In the genomic region with DNA sequence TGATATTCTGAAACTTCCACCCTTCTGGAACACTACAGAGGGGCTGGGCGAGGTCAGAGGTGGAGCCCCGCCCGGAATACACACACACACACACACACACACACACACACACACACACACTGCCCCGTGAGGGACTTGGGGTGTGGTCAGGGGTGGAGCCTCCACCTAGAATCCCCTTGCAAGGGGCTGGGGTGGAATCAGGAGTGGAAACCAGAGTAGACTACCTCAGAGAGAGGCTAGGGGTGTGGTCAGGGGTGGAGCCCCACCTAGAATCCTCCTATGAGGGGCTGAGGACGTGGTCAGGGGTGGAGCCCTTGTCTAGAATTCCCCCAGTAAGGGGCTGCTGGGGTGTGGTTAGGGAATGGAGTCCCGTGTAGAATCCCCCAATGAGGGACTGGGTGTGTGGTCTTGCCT, we compare ENCODE assay signal across 11 mouse cellular contexts. TPM values are rescaled to one million over a fixed set of nuclear protein-coding genes. Genes with fewer than 3 reads are reported as not detected.
DNase-seq lines count a peak whose midpoint lies in the region; ATAC-seq lines count a peak whose summit lies in the region.
"Had no signal": no experiment of that assay in that cellular context is flagged by ENCODE, and none has a peak within 500 bp of the region (broad histone marks: within the 10 kb centered on the region; RNA-seq: fewer than 3 reads in every experiment).

No protein-coding gene starts in this region.

- H3K27ac ChIP-seq in forebrain, embryonic 13.5 days = 0 out of 2 replicates have a peak overlapping the region, but pooled peaks have one; percentile 19
- no peak overlapping the region for H3K27ac ChIP-seq in forebrain, embryonic 16.5 days (ENCODE audit: low read length)
- no peak overlapping the region for H3K27ac ChIP-seq in limb, embryonic 10.5 days
- H3K27ac ChIP-seq in stomach, embryonic 16.5 days (ENCODE audit: low read length) = no peak overlapping the region
- H3K27ac ChIP-seq: hindbrain, embryonic 12.5 days; lung, embryonic 15.5 days had no signal

- H3K4me3 ChIP-seq in forebrain, embryonic 13.5 days = no peak overlapping the region
- no peak overlapping the region for H3K4me3 ChIP-seq in forebrain, embryonic 16.5 days (replicated peaks; ENCODE audit: low read length)
- H3K4me3 ChIP-seq in limb, embryonic 10.5 days = no peak overlapping the region
- H3K4me3 ChIP-seq in stomach, embryonic 16.5 days (replicated peaks; ENCODE audit: low read length) = no peak overlapping the region
- H3K4me3 ChIP-seq: erythroblast, embryonic 14.5 days; hindbrain, embryonic 12.5 days; lung, embryonic 15.5 days had no signal

- peak; percentile 50 for DNase-seq in retina, postnatal 1 day
- no peak for DNase-seq in retina, embryonic 14.5 days (ENCODE audit: low spot score)
- DNase-seq in limb, embryonic 10.5 days (ENCODE audit: low spot score) = peak; percentile 27
- no peak for DNase-seq in right cerebral cortex, postnatal 36 days (ENCODE audit: low spot score in 2 of 2)
- no peak for DNase-seq in MN1 (ENCODE audit: low spot score)

- no peaks in the 10 kb centered on the region for H3K9me3 ChIP-seq in forebrain, embryonic 13.5 days (replicated peaks)
- H3K9me3 ChIP-seq in forebrain, embryonic 16.5 days (ENCODE audit: control insufficient read depth, low read length) = no peaks in the 10 kb centered on the region
- H3K9me3 ChIP-seq in limb, embryonic 10.5 days (replicated peaks) = no peaks in the 10 kb centered on the region
- H3K9me3 ChIP-seq in stomach, embryonic 16.5 days (replicated peaks; ENCODE audit: control insufficient read depth, low read length) = no peaks in the 10 kb centered on the region
- H3K9me3 ChIP-seq: hindbrain, embryonic 12.5 days; lung, embryonic 15.5 days had no signal

- H3K9ac ChIP-seq in forebrain, embryonic 13.5 days = no peak overlapping the region
- no peak overlapping the region for H3K9ac ChIP-seq in forebrain, embryonic 16.5 days (replicated peaks; ENCODE audit: low read depth, low read length)
- H3K9ac ChIP-seq in stomach, embryonic 16.5 days (ENCODE audit: low read length) = no peak overlapping the region
- H3K9ac ChIP-seq: hindbrain, embryonic 12.5 days; lung, embryonic 15.5 days had no signal

- WGBS in forebrain, embryonic 13.5 days = 47% methylated on average over 6 of the region's 6 CpGs
- 45% methylated on average over 6 of the region's 6 CpGs for WGBS in forebrain, embryonic 16.5 days
- WGBS in limb, embryonic 10.5 days = 31% methylated on average over 6 of the region's 6 CpGs
- WGBS in stomach, embryonic 16.5 days = 20% methylated on average over 6 of the region's 6 CpGs

- peaks cover 65% of the 10 kb centered on the region for H3K4me1 ChIP-seq in forebrain, embryonic 13.5 days
- peaks cover 31% of the 10 kb centered on the region for H3K4me1 ChIP-seq in forebrain, embryonic 16.5 days (replicated peaks; ENCODE audit: control insufficient read depth, insufficient read depth, low read length)
- 0 out of 2 replicates have a peak, but pooled peaks cover 3% of the 10 kb centered on the region for H3K4me1 ChIP-seq in limb, embryonic 10.5 days
- no peaks in the 10 kb centered on the region for H3K4me1 ChIP-seq in stomach, embryonic 16.5 days (ENCODE audit: control insufficient read depth, insufficient read depth, low read length)
- H3K4me1 ChIP-seq: lung, embryonic 15.5 days had no signal

- no peak overlapping the region for H3K4me2 ChIP-seq in forebrain, embryonic 13.5 days
- no peak overlapping the region for H3K4me2 ChIP-seq in forebrain, embryonic 16.5 days (ENCODE audit: low read length)
- no peak overlapping the region for H3K4me2 ChIP-seq in stomach, embryonic 16.5 days (ENCODE audit: low read depth, low read length)
- H3K4me2 ChIP-seq: hindbrain, embryonic 12.5 days; lung, embryonic 15.5 days had no signal

- ATAC-seq in forebrain, embryonic 13.5 days = no peak
- no peak for ATAC-seq in forebrain, embryonic 16.5 days
- peak; percentile 67 for ATAC-seq in stomach, embryonic 16.5 days (ENCODE audit: insufficient read depth, low FRiP score)

- H3K27me3 ChIP-seq in forebrain, embryonic 13.5 days = no peaks in the 10 kb centered on the region
- H3K27me3 ChIP-seq in forebrain, embryonic 16.5 days (replicated peaks; ENCODE audit: control insufficient read depth, insufficient read depth, low read length) = no peaks in the 10 kb centered on the region
- H3K27me3 ChIP-seq in limb, embryonic 10.5 days (ENCODE audit: low read depth, poor library complexity, severe bottlenecking) = 0 out of 2 replicates have a peak, but pooled peaks cover 6% of the 10 kb centered on the region
- H3K27me3 ChIP-seq in stomach, embryonic 16.5 days (ENCODE audit: control insufficient read depth, insufficient read depth, low read length) = no peaks in the 10 kb centered on the region
- H3K27me3 ChIP-seq: hindbrain, embryonic 12.5 days; lung, embryonic 15.5 days had no signal

- H3K36me3 ChIP-seq in forebrain, embryonic 13.5 days (ENCODE audit: poor library complexity, severe bottlenecking) = no peaks in the 10 kb centered on the region
- no peaks in the 10 kb centered on the region for H3K36me3 ChIP-seq in forebrain, embryonic 16.5 days (ENCODE audit: control insufficient read depth, insufficient read depth)
- H3K36me3 ChIP-seq in limb, embryonic 10.5 days = no peaks in the 10 kb centered on the region
- no peaks in the 10 kb centered on the region for H3K36me3 ChIP-seq in stomach, embryonic 16.5 days (ENCODE audit: control insufficient read depth, insufficient read depth, low read length)
- H3K36me3 ChIP-seq: hindbrain, embryonic 12.5 days; lung, embryonic 15.5 days had no signal

RNA-seq across cellular contexts. Expression of gene Gm20219, which starts 13.6 kb away (rescaled TPM):
- 1.2 and 1.7 TPM in 2 replicates for polyA plus RNA-seq in forebrain, embryonic 13.5 days (2015; fragmentation: Nextera tagmentation; extraction: Ambion mirVana)
- 0.51 and 0.92 TPM in 2 replicates for polyA plus RNA-seq in forebrain, embryonic 16.5 days (2015; fragmentation: Nextera tagmentation; extraction: Ambion mirVana)
- polyA plus RNA-seq in limb, embryonic 10.5 days (2016; fragmentation: Nextera tagmentation; extraction: Ambion mirVana) = 0.58 and 1.3 TPM in 2 replicates
- polyA plus RNA-seq in stomach, embryonic 16.5 days (2015; fragmentation: Nextera tagmentation; extraction: Ambion mirVana) = 17.5 and 21.3 TPM in 2 replicates

RNA-seq across cellular contexts. Expression of gene Znrf4, which starts 28.3 kb away (rescaled TPM):
- 0.14 TPM in 1 of 2 replicates, not detected in the other for polyA plus RNA-seq in forebrain, embryonic 13.5 days (2015; fragmentation: Nextera tagmentation; extraction: Ambion mirVana)
- 0.21 TPM in 1 of 2 replicates, not detected in the other for polyA plus RNA-seq in forebrain, embryonic 16.5 days (2015; fragmentation: Nextera tagmentation; extraction: Ambion mirVana)
- not detected in 2 replicates for polyA plus RNA-seq in limb, embryonic 10.5 days (2016; fragmentation: Nextera tagmentation; extraction: Ambion mirVana)
- polyA plus RNA-seq in stomach, embryonic 16.5 days (2015; fragmentation: Nextera tagmentation; extraction: Ambion mirVana) = not detected in 2 replicates
- polyA plus RNA-seq: erythroblast, embryonic 14.5 days; hindbrain, embryonic 12.5 days; lung, embryonic 15.5 days had no signal

RNA-seq across cellular contexts. Expression of gene Safb2, which starts 43.8 kb away (rescaled TPM):
- 77.9 and 84.3 TPM in 2 replicates for polyA plus RNA-seq in forebrain, embryonic 13.5 days (2015; fragmentation: Nextera tagmentation; extraction: Ambion mirVana)
- polyA plus RNA-seq in forebrain, embryonic 16.5 days (2015; fragmentation: Nextera tagmentation; extraction: Ambion mirVana) = 72.9 and 85.4 TPM in 2 replicates
- polyA plus RNA-seq in limb, embryonic 10.5 days (2016; fragmentation: Nextera tagmentation; extraction: Ambion mirVana) = 91.7 and 110 TPM in 2 replicates
- 55.0 and 59.9 TPM in 2 replicates for polyA plus RNA-seq in stomach, embryonic 16.5 days (2015; fragmentation: Nextera tagmentation; extraction: Ambion mirVana)

RNA-seq across cellular contexts. Expression of gene Safb, which starts 44.1 kb away (rescaled TPM):
- 126 and 135 TPM in 2 replicates for polyA plus RNA-seq in forebrain, embryonic 13.5 days (2015; fragmentation: Nextera tagmentation; extraction: Ambion mirVana)
- 121 and 133 TPM in 2 replicates for polyA plus RNA-seq in forebrain, embryonic 16.5 days (2015; fragmentation: Nextera tagmentation; extraction: Ambion mirVana)
- polyA plus RNA-seq in limb, embryonic 10.5 days (2016; fragmentation: Nextera tagmentation; extraction: Ambion mirVana) = 161 and 183 TPM in 2 replicates
- 78.9 and 88.5 TPM in 2 replicates for polyA plus RNA-seq in stomach, embryonic 16.5 days (2015; fragmentation: Nextera tagmentation; extraction: Ambion mirVana)

Comparison
In these comparisons a context has a peak if more than half of its experiments do, and no peak if none do; other contexts are left out.
1. DNase-seq: peak in retina, postnatal 1 day (single experiment) and limb, embryonic 10.5 days (single experiment); none in retina, embryonic 14.5 days (single experiment), right cerebral cortex, postnatal 36 days (0 of 2) and MN1 (single experiment).